Mouse (Mus musculus): ENCODE data around the gene Cd302. TPM values are rescaled to one million over a fixed set of nuclear protein-coding genes. Genes with fewer than 3 reads are reported as not detected.

Cd302 gene
- polyA plus RNA-seq, 1 experiment: 29.1 TPM

DNA sequence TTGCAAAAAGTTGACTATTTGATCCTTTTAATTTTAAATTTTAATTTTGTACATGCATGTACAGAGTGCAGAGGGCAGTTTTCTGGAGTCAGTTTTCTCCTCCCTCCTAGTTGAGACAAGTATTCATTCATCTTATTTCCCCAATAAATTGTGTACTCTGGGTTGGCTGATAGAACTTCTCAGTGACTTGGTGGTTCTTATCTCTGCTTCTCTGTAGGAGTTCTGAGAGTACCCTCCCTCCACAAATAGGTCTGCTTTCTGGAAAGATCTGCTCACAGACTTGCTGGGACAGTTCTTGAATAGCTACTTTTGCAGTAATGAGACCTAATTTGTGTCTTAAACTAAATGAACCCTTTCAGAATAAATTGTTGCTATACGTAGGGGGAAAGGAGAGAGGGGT lies 55.8 kb downstream of the Cd302 start:
- no peak for TF ChIP-seq POLR2A (IDR thresholded peaks at IDR 0.05; ENCODE audit: low read depth, low read length)
- TF ChIP-seq CTCF (IDR thresholded peaks at IDR 0.05; ENCODE audit: extremely low read depth, insufficient read length, insufficient replicate concordance, low read depth, low read length): no peak
- Histone ChIP-seq H3K36me3 (ENCODE audit: control insufficient read depth, insufficient read depth, low read length) (peaks cover 28% of the 10 kb centered on the region), H3K4me1 (ENCODE audit: control insufficient read depth, insufficient read depth, insufficient read length, low read length) (peaks cover 2% of the 10 kb centered on the region; the same call in 1 of the 2 replicates), H3K27me3 (ENCODE audit: control insufficient read depth, insufficient read depth, low read length) (no peaks in the 10 kb centered on the region), H3K4me3 (ENCODE audit: low read depth, low read length) (no peak overlapping the region), H3K27ac (ENCODE audit: insufficient read depth, low read depth, low read length) (no peak overlapping the region)
- 88% methylated on average over 1 of the region's 1 CpGs for WGBS

DNA sequence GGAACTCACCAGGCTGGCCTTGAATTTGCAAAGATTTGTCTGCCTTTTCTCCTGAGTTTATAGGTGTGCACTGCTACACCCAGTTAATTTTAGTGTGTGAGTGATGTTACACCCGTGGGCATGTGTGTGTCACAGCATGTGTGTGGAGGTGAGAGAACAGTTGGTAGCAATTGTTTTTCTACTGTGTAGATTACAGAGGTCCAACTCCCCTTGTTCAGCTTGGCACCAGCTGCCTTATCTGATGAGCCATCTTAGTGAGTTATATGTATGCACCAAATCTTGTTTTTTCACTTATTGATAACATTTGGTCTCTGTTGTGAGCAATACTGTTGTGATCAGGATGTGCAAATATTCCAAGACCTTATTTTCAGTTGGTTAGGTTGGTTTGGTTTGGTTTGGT lies 60.8 kb downstream of the Cd302 start:
- WGBS: 38% methylated on average over 1 of the region's 1 CpGs
- TF ChIP-seq CTCF (IDR thresholded peaks at IDR 0.05; ENCODE audit: extremely low read depth, insufficient read length, insufficient replicate concordance, low read depth, low read length): no peak
- no peak for TF ChIP-seq POLR2A (IDR thresholded peaks at IDR 0.05; ENCODE audit: low read depth, low read length)
- Histone ChIP-seq H3K4me1 (ENCODE audit: control insufficient read depth, insufficient read depth, insufficient read length, low read length) (peaks cover 4% of the 10 kb centered on the region; the same call in 1 of the 2 replicates), H3K4me3 (ENCODE audit: low read depth, low read length) (no peak overlapping the region), H3K36me3 (ENCODE audit: control insufficient read depth, insufficient read depth, low read length) (peaks cover 6% of the 10 kb centered on the region; the same call in 1 of the 2 replicates), H3K27ac (ENCODE audit: insufficient read depth, low read depth, low read length) (no peak overlapping the region), H3K27me3 (ENCODE audit: control insufficient read depth, insufficient read depth, low read length) (no peaks in the 10 kb centered on the region)

DNA sequence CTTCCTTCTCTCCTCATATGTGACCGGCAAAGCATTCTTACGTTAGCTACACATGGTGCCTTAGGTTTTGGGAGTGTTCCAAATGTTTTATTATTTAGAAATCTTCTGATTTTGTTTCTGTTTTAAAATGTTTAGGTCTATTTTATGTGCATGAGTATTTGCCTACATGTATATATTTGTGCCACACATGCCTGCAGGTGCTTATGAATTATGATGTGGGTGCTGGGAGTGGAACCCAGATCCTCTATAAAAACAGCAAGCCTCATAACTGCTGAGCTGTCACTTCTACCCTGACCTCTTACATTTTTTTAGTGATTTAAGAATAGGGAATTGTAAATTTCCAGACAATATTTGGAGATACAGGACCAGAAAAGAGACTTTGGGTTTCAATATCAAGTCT lies 62.3 kb downstream of the Cd302 start:
- Histone ChIP-seq H3K27ac (ENCODE audit: insufficient read depth, low read depth, low read length) (no peak overlapping the region), H3K36me3 (ENCODE audit: control insufficient read depth, insufficient read depth, low read length) (peaks cover 5% of the 10 kb centered on the region; the same call in 1 of the 2 replicates), H3K4me1 (ENCODE audit: control insufficient read depth, insufficient read depth, insufficient read length, low read length) (peaks cover 7% of the 10 kb centered on the region; the same call in 1 of the 2 replicates), H3K4me3 (ENCODE audit: low read depth, low read length) (no peak overlapping the region), H3K27me3 (ENCODE audit: control insufficient read depth, insufficient read depth, low read length) (no peaks in the 10 kb centered on the region)
- 58% methylated on average over 2 of the region's 2 CpGs for WGBS
- TF ChIP-seq POLR2A (IDR thresholded peaks at IDR 0.05; ENCODE audit: low read depth, low read length) (no peak), CTCF (IDR thresholded peaks at IDR 0.05; ENCODE audit: extremely low read depth, insufficient read length, insufficient replicate concordance, low read depth, low read length) (no peak)

DNA sequence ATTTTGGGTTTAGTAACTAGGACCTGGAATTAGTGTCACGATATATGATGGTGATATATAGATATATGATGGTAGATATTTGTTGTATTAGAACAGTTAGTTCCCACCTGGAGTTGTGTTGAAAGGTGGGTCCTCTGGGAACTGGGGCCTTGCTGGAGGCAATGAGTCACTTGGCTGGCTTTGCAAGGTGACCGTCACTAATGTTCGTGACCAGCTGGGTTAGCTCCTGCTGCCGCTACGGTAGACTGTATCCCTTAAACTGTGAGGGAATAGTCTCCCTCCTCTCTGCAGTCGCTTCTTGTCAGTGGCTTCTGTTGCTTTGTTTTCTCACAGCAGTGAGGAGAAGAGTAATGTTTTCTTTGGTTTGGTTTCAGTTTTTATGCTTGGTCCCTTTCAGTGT lies 63.1 kb downstream of the Cd302 start:
- H3K27ac ChIP-seq (ENCODE audit: insufficient read depth, low read depth, low read length): no peak overlapping the region
- 29% methylated on average over 6 of the region's 6 CpGs for WGBS
- H3K4me3 ChIP-seq (ENCODE audit: low read depth, low read length): no peak overlapping the region
- H3K4me1 ChIP-seq (ENCODE audit: control insufficient read depth, insufficient read depth, insufficient read length, low read length): peaks cover 9% of the 10 kb centered on the region; the same call in 1 of the 2 replicates
- peaks cover 5% of the 10 kb centered on the region; the same call in 1 of the 2 replicates for H3K36me3 ChIP-seq (ENCODE audit: control insufficient read depth, insufficient read depth, low read length)
- H3K27me3 ChIP-seq (ENCODE audit: control insufficient read depth, insufficient read depth, low read length): no peaks in the 10 kb centered on the region
- no peak for TF ChIP-seq CTCF (IDR thresholded peaks at IDR 0.05; ENCODE audit: extremely low read depth, insufficient read length, insufficient replicate concordance, low read depth, low read length)
- TF ChIP-seq POLR2A (IDR thresholded peaks at IDR 0.05; ENCODE audit: low read depth, low read length): no peak

DNA sequence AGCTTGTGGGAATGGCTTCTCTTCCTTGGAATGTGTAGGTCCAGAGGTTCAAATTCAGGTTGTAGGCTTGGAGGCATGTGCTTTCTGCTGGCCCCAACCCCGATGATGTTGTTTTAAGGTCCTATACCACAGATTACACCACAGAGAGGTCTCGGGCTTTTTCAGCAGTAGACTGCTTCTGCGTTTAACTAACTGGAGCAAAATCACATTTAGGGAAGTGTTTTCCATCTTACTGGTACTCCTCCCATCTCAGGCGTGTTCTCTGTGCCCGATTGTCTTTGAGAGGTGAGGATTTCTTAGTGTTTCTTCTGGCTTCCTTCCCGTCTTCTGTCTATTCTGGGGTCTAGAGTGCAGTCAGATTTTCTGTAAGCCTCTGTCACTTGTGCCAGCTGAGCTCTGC lies 66.7 kb downstream of the Cd302 start:
- 60% methylated on average over 6 of the region's 6 CpGs for WGBS

DNA sequence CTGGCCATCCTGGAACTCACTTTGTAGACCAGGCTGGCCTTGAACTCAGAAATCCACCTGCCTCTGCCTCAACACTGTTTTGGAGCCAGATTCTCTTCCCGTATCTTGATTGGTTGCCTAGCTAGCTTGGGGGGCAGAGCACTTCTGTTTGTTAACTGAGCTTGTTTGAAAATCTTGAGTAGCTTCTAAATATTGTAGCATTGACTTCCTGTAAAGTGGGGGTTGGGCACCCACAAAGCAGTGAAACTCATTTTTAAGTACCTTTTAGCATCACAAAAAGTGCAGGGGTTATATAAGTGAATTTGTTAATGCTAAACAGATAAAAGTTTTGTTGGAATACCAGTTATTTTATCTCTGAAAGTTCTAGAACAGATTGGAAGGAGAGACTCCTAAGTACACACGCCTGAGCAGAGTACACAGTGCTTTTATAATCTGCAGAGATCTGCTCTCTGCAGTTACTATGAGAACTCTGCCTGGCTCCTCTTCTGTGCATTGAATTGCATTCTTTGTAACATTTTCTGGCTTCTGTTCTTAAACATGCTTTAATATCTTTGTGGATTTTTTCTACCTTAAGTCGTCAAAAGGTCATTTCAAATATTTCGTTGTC lies 67.6 kb downstream of the Cd302 start:
- WGBS: 49% methylated on average over 4 of the region's 4 CpGs
- H3K36me3 ChIP-seq (ENCODE audit: control insufficient read depth, insufficient read depth, low read length): peaks cover 4% of the 10 kb centered on the region; the same call in 1 of the 2 replicates
- no peak overlapping the region for H3K4me3 ChIP-seq (ENCODE audit: low read depth, low read length)
- TF ChIP-seq CTCF (IDR thresholded peaks at IDR 0.05; ENCODE audit: extremely low read depth, insufficient read length, insufficient replicate concordance, low read depth, low read length) (no peak), POLR2A (IDR thresholded peaks at IDR 0.05; ENCODE audit: low read depth, low read length) (no peak)
- H3K4me1 ChIP-seq (ENCODE audit: control insufficient read depth, insufficient read depth, insufficient read length, low read length): peaks cover 24% of the 10 kb centered on the region
- no peaks in the 10 kb centered on the region for H3K27me3 ChIP-seq (ENCODE audit: control insufficient read depth, insufficient read depth, low read length)
- H3K27ac ChIP-seq (ENCODE audit: insufficient read depth, low read depth, low read length): peak overlapping the region; percentile 57; the same call in 1 of the 2 replicates

More for the DNA sequence above, 66.7 kb downstream of the Cd302 start:
- peaks cover 4% of the 10 kb centered on the region; the same call in 1 of the 2 replicates for H3K36me3 ChIP-seq (ENCODE audit: control insufficient read depth, insufficient read depth, low read length)
- no peak overlapping the region for H3K27ac ChIP-seq (ENCODE audit: insufficient read depth, low read depth, low read length)
- TF ChIP-seq CTCF (IDR thresholded peaks at IDR 0.05; ENCODE audit: extremely low read depth, insufficient read length, insufficient replicate concordance, low read depth, low read length): no peak
- TF ChIP-seq POLR2A (IDR thresholded peaks at IDR 0.05; ENCODE audit: low read depth, low read length): no peak
- no peaks in the 10 kb centered on the region for H3K27me3 ChIP-seq (ENCODE audit: control insufficient read depth, insufficient read depth, low read length)
- H3K4me1 ChIP-seq (ENCODE audit: control insufficient read depth, insufficient read depth, insufficient read length, low read length): peaks cover 20% of the 10 kb centered on the region
- no peak overlapping the region for H3K4me3 ChIP-seq (ENCODE audit: low read depth, low read length)

DNA sequence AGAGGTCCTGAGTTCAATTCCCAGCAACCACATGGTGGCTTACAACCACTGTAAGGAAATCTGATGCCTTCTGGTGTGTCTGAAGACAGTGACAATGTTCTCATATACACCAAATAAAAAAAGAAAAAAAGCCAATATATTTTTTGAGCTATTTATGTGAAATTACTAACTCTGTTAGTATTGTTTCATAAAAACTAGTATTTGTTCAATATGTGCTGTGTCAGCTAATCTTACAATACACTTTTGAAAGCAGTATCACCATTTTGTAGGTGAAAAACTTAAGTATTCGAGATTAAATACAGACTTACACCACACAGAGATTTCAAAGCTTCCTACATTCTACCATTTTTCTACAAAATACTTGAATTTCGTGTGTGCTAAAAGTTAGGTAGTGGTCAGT lies 69.6 kb downstream of the Cd302 start:
- Histone ChIP-seq H3K4me1 (ENCODE audit: control insufficient read depth, insufficient read depth, insufficient read length, low read length) (peaks cover 23% of the 10 kb centered on the region), H3K27ac (ENCODE audit: insufficient read depth, low read depth, low read length) (no peak overlapping the region), H3K27me3 (ENCODE audit: control insufficient read depth, insufficient read depth, low read length) (no peaks in the 10 kb centered on the region), H3K4me3 (ENCODE audit: low read depth, low read length) (no peak overlapping the region), H3K36me3 (ENCODE audit: control insufficient read depth, insufficient read depth, low read length) (peaks cover 4% of the 10 kb centered on the region)
- TF ChIP-seq CTCF (IDR thresholded peaks at IDR 0.05; ENCODE audit: extremely low read depth, insufficient read length, insufficient replicate concordance, low read depth, low read length) (no peak), POLR2A (IDR thresholded peaks at IDR 0.05; ENCODE audit: low read depth, low read length) (no peak)
- WGBS: 83% methylated on average over 2 of the region's 2 CpGs
